Mouse (Mus musculus) forebrain, postnatal 0 days (tissue): ENCODE results near the gene Pepd. TPM values are rescaled to one million over a fixed set of nuclear protein-coding genes. Genes with fewer than 3 reads are reported as not detected.

Experiments
- ATAC-seq: fragments of 200-750 bp; cut with Nextera tagmentation; 2 replicates; pipeline ENCODE4 v1.8.0; 2017; ENCODE audit warnings: mild to moderate bottlenecking, moderate library complexity
- DNase-seq: peaks from one replicate; pipeline ENCODE4 v3.0.0-alpha.2; 2015
- H3K27ac ChIP-seq: fragments of 300-500 bp; sonication (generic); 2 replicates; pipeline ENCODE4 v1.5.1; 2014; ENCODE audit warnings: low read depth, mild to moderate bottlenecking, antibody characterized with exemption, low read length, moderate library complexity, mixed read lengths
- H3K27me3 ChIP-seq: fragments of 300-500 bp; sonication (generic); 2 replicates; pipeline ENCODE4 v1.6.1; 2014; ENCODE audit warnings: mild to moderate bottlenecking, low read length, mixed read lengths; ENCODE audit not compliant: insufficient read depth
- H3K36me3 ChIP-seq: fragments of 300-500 bp; sonication (generic); 2 replicates; pipeline ENCODE4 v1.6.1; 2014; ENCODE audit warnings: mild to moderate bottlenecking, moderate library complexity; ENCODE audit not compliant: insufficient read depth
- H3K4me1 ChIP-seq: fragments of 300-500 bp; sonication (generic); 2 replicates; pipeline ENCODE4 v1.6.1; 2014; ENCODE audit warnings: antibody characterized with exemption; ENCODE audit not compliant: insufficient read depth
- H3K4me2 ChIP-seq: fragments of 300-500 bp; sonication (generic); 2 replicates; pipeline ENCODE4 v1.6.1; 2014; ENCODE audit warnings: low read depth, mild to moderate bottlenecking, moderate library complexity
- H3K4me3 ChIP-seq: fragments of 300-500 bp; sonication (generic); 2 replicates; pipeline ENCODE4 v1.5.1; 2014; ENCODE audit warnings: low read depth, low read length, mixed read lengths
- H3K9ac ChIP-seq: fragments of 300-500 bp; sonication (generic); 2 replicates; pipeline ENCODE4 v1.6.1; 2014; ENCODE audit warnings: mild to moderate bottlenecking
- H3K9me3 ChIP-seq: fragments of 300-500 bp; sonication (generic); 2 replicates; pipeline ENCODE4 v1.6.1; 2016; ENCODE audit warnings: low read length
- CTCF ChIP-seq: sonication (generic); IDR thresholded peaks from 2 replicates; pipeline ENCODE4 v1.5.1; 2016; ENCODE audit warnings: antibody characterized with exemption, control low read depth, low read depth
- WGBS: fragments of 180-500 bp; shearing (Covaris S2); extraction: QIAGEN DNeasy Blood & Tissue Kit; methylation state at CpG from one replicate; pipeline ENCODE4 v1.1.7; 2014; 5-methylcytosine and 5-hydroxymethylcytosine counted together
- polyA plus RNA-seq: library from polyadenylated mRNA; unstranded; fragments of >200 nt; fragmentation: Nextera tagmentation; extraction: Ambion mirVana; gene quantifications from 2 replicates; pipeline ENCODE4 v1.2.1, GENCODE M21; 2015
- total RNA-seq: library from RNA; depleted of rRNA; stranded (reverse); fragments of >200 nt; gene quantifications from 2 replicates; pipeline ENCODE4 v1.2.3, GENCODE M21; 2014

The Pepd gene
- total and polyA plus RNA-seq, 2 experiments from 2014 or later = 41.2 to 60.4 TPM

DNA sequence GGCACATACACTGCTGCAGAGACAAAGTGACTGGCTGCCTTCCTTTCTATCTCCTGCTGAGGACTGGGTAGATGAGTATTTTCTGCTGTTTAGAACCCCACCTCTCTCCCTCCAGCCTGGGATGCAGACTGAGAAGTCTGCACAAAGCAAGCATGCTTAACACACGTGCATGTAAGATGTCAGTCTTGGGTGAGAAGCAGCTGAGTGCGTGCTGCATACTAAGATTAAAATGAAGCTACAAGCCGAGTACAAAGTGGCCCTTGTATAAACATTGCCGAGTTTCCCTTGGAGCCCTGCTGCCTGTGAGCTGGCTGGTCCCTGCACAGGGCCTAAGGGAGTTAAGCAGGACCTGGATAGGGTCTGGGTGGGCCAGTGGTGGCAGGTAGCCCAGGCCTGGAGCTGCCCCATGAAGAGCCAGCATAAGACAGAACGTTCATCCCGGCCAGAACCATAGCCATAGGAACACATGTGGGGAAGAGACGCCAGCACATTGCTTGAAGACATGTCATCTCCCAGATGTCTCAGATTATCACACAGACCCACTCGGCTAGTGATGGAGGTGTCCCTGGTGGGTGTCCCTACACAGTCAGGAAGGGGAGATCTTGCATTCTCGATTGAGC, 115.7 kb downstream of the Pepd start:
- H3K27me3 ChIP-seq = no peaks in the 10 kb centered on the region
- no peaks in the 10 kb centered on the region for H3K4me1 ChIP-seq
- no peak overlapping the region for H3K9ac ChIP-seq
- 68% methylated on average over 9 of the region's 9 CpGs for WGBS
- ATAC-seq (no peak), DNase-seq (no peak)
- no peaks in the 10 kb centered on the region for H3K9me3 ChIP-seq
- no peak overlapping the region for H3K4me3 ChIP-seq
- no peak overlapping the region for H3K27ac ChIP-seq
- H3K4me2 ChIP-seq = no peak overlapping the region
- H3K36me3 ChIP-seq = peaks cover 9% of the 10 kb centered on the region; the same call in 1 of the 2 replicates
- no peak for TF ChIP-seq CTCF

DNA sequence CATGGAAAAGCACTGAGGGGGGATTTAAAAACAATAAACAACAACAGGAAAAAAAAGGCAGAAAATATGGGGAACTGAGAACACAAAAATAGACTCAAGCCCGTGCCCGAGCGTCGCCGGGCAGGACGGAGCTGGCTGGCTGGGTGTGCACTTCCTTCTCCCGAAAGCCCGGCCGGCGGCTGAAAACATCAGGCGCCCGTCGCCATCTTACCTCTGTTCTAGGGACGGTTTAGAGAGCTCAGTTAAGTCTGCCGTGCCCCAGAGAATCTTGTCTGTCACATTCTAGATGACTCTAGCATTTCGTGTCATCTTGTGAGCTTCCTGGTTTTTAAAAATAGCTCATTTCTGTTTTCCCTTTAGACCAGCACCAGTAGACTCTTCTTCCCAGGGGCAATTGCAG, 116.4 kb downstream of the Pepd start:
- 77% methylated on average over 16 of the region's 16 CpGs for WGBS
- no peak for ATAC-seq
- no peak for DNase-seq
- Histone ChIP-seq H3K4me1 (no peaks in the 10 kb centered on the region), H3K4me3 (no peak overlapping the region), H3K27me3 (no peaks in the 10 kb centered on the region), H3K36me3 (peaks cover 9% of the 10 kb centered on the region; the same call in 1 of the 2 replicates), H3K9me3 (no peaks in the 10 kb centered on the region), H3K4me2 (no peak overlapping the region), H3K27ac (no peak overlapping the region), H3K9ac (no peak overlapping the region)
- no peak for TF ChIP-seq CTCF

DNA sequence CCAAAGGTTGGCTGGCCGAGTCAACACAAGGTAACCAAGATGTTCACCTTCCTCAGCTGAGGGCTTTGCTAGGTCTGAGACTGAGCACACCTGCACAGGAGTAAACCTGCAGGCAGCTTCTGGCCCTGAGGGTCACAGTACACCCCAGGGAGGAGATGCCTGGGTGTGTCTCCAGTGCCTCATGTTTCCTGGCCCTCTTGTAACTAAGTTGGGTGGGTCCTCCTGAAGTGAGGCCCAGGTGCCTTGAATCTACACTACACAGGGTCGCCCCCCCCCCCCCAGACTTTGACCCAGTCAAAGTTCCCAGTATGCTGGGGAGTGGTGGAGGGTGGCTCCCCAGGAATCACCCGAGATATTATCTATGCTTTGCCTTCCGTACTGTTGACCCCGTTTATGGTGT, 117.0 kb downstream of the Pepd start:
- H3K27ac ChIP-seq = no peak overlapping the region
- no peaks in the 10 kb centered on the region for H3K9me3 ChIP-seq
- peaks cover 9% of the 10 kb centered on the region; the same call in 1 of the 2 replicates for H3K36me3 ChIP-seq
- ATAC-seq (no peak), DNase-seq (no peak)
- H3K27me3 ChIP-seq = no peaks in the 10 kb centered on the region
- 89% methylated on average over 5 of the region's 5 CpGs for WGBS
- H3K4me3 ChIP-seq = no peak overlapping the region
- no peak overlapping the region for H3K9ac ChIP-seq
- H3K4me2 ChIP-seq = no peak overlapping the region
- TF ChIP-seq CTCF = no peak
- no peaks in the 10 kb centered on the region for H3K4me1 ChIP-seq

- Histone ChIP-seq H3K4me2 (no peak overlapping the region), H3K4me3 (no peak overlapping the region), H3K4me1 (no peaks in the 10 kb centered on the region), H3K9me3 (no peaks in the 10 kb centered on the region), H3K9ac (no peak overlapping the region), H3K36me3 (peaks cover 9% of the 10 kb centered on the region; the same call in 1 of the 2 replicates), H3K27me3 (no peaks in the 10 kb centered on the region), H3K27ac (no peak overlapping the region)
- ATAC-seq = no peak
- DNase-seq = no peak
- no peak for TF ChIP-seq CTCF
- WGBS = 72% methylated on average over 3 of the region's 3 CpGs
These were observed 117.5 kb downstream of the Pepd start for GRCm38 (mm10) chr7:35029648-35030047.

- H3K27ac ChIP-seq = no peak overlapping the region
- no peak overlapping the region for H3K4me2 ChIP-seq
- peak; percentile 70 for ATAC-seq
- DNase-seq = peak; percentile 58
- H3K4me3 ChIP-seq = no peak overlapping the region
- 58% methylated on average over 6 of the region's 6 CpGs for WGBS
- peaks cover 9% of the 10 kb centered on the region; the same call in 1 of the 2 replicates for H3K36me3 ChIP-seq
- H3K9ac ChIP-seq = no peak overlapping the region
- TF ChIP-seq CTCF = no peak
- H3K9me3 ChIP-seq = no peaks in the 10 kb centered on the region
- no peaks in the 10 kb centered on the region for H3K27me3 ChIP-seq
- H3K4me1 ChIP-seq = no peaks in the 10 kb centered on the region
These were observed 118.4 kb downstream of the Pepd start for GRCm38 (mm10) chr7:35030567-35030966.

- Histone ChIP-seq H3K4me1 (no peaks in the 10 kb centered on the region), H3K4me2 (no peak overlapping the region), H3K4me3 (no peak overlapping the region), H3K27me3 (no peaks in the 10 kb centered on the region), H3K36me3 (peaks cover 9% of the 10 kb centered on the region; the same call in 1 of the 2 replicates), H3K9ac (no peak overlapping the region), H3K27ac (no peak overlapping the region), H3K9me3 (no peaks in the 10 kb centered on the region)
- TF ChIP-seq CTCF = no peak
- no peak for ATAC-seq
- 56% methylated on average over 6 of the region's 6 CpGs for WGBS
- DNase-seq = no peak
These were observed 123.0 kb downstream of the Pepd start for GRCm38 (mm10) chr7:35035141-35035553.

DNA sequence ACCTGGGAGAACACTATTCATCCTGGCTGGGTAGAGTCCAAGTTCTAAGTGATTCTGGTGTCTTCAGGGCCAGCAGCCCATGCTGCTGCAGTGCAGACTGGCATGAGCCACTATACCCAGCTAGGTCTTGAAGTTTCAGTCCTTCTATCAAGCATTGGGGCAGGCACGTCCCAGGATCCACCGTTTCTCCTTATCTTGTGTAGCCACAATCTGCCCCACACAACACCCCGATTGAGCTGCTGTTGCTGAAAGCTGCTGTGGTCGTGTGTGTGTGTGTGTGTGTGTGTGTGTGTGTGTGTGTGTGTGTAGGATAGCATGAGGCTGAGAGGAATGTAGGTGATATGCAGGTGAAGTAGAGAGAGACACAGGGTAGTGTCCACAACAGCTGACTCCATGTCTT, 123.4 kb downstream of the Pepd start:
- TF ChIP-seq CTCF = no peak
- WGBS = 87% methylated on average over 4 of the region's 4 CpGs
- H3K4me1 ChIP-seq = no peaks in the 10 kb centered on the region
- ATAC-seq = no peak
- no peak for DNase-seq
- H3K36me3 ChIP-seq = peaks cover 13% of the 10 kb centered on the region; the same call in 1 of the 2 replicates
- no peaks in the 10 kb centered on the region for H3K27me3 ChIP-seq
- no peak overlapping the region for H3K4me2 ChIP-seq
- no peak overlapping the region for H3K9ac ChIP-seq
- no peak overlapping the region for H3K27ac ChIP-seq
- H3K9me3 ChIP-seq = no peaks in the 10 kb centered on the region
- no peak overlapping the region for H3K4me3 ChIP-seq
